Mouse (Mus musculus) adrenal gland, postnatal 25 days (tissue): ENCODE results near the gene Tmem91. TPM values are rescaled to one million over a fixed set of nuclear protein-coding genes. Genes with fewer than 3 reads are reported as not detected.

Experiments
- DNase-seq: peaks from one replicate; pipeline ENCODE4 v3.0.0; 2021; ENCODE audit warnings: mixed read lengths
- total RNA-seq: library from RNA; stranded (reverse); gene quantifications from 2 replicates; pipeline ENCODE4 v1.2.3, GENCODE M21; 2021

The Tmem91 gene
- total RNA-seq, 1 experiment from 2014 or later, result not detected

DNA sequence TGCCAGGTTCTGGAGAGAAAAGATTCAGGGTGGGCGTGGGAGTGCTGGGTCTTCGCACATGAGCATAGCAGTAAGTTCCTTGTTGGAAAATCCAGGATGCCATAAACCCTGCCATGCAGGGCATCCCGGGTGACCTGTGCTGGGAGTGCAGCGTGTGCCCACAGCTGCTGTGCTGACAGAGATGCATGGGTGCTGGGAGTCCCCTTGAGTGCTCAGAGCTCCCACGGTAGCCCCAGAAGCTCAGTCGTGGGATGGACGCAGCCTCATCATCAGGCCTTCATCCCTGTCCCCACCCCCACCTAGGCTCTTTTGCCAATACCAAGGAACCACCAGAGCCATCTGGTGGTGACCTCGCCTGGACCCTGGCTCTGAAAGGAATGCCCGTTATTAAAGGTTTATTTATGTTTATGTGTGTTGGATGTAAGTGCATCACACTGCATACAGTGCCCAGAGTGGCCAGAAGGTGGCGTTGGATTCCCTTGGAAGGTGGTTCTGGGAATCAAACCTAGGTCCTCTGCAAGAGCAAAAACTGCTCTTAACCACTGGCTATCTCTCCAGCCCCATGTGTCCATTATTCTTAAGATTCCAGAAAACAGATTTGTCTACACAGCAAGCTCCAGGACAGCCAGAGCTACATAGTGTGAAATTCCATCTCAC, 49.2 kb downstream of the Tmem91 start:
- DNase-seq, result no peak

DNA sequence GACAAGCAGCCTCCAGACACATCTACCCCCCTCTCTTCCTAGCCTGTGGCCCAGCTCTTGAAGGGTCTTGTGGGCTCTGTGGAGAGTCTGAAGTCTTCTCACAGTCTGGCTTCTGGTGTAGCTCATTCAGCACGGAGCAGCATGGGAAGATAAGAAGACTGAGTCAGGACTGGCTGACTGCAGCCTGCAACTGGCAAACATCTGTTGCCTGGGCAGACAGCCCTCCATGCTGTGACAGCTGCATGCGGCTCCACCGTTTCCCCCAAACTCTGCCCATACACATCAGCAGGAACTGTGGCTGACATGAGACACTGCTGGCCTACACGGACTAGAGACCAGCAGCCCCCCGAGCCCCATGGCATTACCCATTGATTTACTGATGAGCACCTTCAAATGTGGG, 50.1 kb downstream of the Tmem91 start:
- no peak for DNase-seq

DNA sequence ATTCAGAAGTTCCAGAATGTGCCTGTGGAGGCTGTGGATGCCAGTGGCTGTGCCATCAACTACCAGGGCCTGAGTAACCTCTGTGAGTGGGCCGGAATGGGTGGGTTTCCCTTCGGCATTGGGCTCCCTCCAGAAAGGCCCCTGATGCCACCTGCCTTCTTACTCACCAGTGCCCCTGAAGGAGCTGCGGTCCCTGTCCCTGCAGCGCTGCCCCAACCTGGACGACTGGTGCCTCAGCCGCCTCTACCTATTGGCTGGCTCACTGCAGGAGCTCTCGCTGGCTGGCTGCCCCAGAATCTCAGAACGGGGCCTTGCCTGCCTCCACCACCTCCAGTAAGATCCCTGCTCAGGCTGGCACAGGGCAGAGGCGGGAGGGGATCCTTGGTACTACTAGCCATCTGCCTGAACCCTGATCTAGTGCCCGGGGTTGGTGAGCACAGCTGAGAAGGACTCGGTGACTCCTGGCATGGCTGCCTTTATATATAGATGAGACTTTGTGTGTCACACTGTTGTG, 51.1 kb downstream of the Tmem91 start:
- no peak for DNase-seq

DNA sequence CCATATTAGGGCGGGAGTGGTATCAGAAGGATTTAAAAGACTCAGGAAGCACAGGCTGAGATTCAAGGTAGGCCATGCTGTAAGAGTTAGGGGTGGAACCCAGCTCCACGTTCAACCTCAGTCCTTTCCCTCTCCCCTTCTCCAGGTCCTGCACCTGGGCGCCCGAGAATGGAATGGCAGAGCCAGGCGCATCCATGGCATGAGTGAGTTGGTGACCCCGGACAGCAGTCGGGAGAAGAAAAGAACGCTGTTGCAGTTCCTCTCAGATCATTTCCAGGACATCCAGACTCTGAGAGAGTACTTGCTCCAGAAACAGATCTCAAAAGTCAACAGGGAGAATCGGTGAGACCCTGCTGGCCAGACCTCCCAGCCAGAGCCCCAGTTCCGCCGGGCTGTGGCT, 54.2 kb downstream of the Tmem91 start:
- no peak for DNase-seq

DNA sequence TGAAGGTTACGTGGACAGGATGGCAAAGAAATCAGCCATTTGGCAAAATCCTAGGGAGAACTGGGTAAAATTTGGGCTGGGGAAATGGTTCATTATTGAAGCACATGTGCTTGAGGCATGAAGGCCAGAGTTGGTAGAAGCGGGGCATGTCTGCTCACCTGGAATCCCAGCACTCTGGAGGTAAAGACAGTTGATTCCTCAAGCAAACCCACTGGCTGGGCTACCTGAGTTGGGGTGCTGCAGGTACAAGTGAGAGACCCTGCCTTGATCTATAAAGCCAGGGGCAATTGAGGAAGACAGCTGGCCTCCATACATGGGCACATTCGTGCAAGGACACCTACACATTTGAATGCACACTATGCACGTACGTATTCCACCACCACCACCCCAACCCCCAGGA, 54.9 kb downstream of the Tmem91 start:
- DNase-seq, result no peak

DNA sequence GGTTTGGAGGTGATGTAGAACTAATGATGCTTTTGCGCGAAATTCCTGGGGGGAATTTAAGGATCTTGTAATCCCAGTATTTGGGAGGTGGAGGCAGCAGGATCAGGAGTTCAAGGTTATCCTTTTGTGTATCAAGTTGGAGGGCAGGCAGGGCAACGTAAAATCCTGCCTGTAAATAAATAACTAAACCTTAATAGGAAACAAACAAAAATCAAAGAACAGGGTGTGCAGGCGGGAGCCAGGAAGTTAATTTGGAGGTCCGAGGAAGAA, 55.3 kb downstream of the Tmem91 start:
- no peak for DNase-seq

Other genes starting within 250 kb of the Tmem91 start
- gene Ceacam1, start 197.6 kb downstream of the Tmem91 start, total RNA-seq, result 19.9 and 22.7 TPM in 2 replicates
- 2.3 and 2.7 TPM in 2 replicates for gene Ceacam2, start 135.3 kb downstream of the Tmem91 start, total RNA-seq
- gene Erich4, start 59.3 kb downstream of the Tmem91 start, total RNA-seq, result not detected in 2 replicates
- gene Dmac2, start 55.8 kb downstream of the Tmem91 start, total RNA-seq, result 29.1 and 33.1 TPM in 2 replicates
- 0.90 and 2.8 TPM in 2 replicates for gene B3gnt8, start 48.5 kb downstream of the Tmem91 start, total RNA-seq
- gene Bckdha, start 16.2 kb downstream of the Tmem91 start, total RNA-seq, result 180 and 185 TPM in 2 replicates
- 47.6 and 59.4 TPM in 2 replicates for gene Exosc5, start 16.0 kb downstream of the Tmem91 start, total RNA-seq
- gene B9d2, start 5.6 kb upstream of the Tmem91 start, total RNA-seq, result 12.7 and 20.3 TPM in 2 replicates
- gene Tgfb1, start 11.8 kb upstream of the Tmem91 start, total RNA-seq, result 37.0 and 43.7 TPM in 2 replicates
- 54.4 and 61.9 TPM in 2 replicates for gene Ccdc97, start 43.9 kb upstream of the Tmem91 start, total RNA-seq
- gene Hnrnpul1, start 79.6 kb upstream of the Tmem91 start, total RNA-seq, result 116 and 128 TPM in 2 replicates
- 27.4 and 32.1 TPM in 2 replicates for gene Axl, start 113.5 kb upstream of the Tmem91 start, total RNA-seq
- 2.5 and 2.9 TPM in 2 replicates for gene Cyp2s1, start 141.7 kb upstream of the Tmem91 start, total RNA-seq
- 4.3 and 8.9 TPM in 2 replicates for gene Cyp2b10, start 222.5 kb upstream of the Tmem91 start, total RNA-seq